Mouse (Mus musculus) megakaryocyte, embryonic 14.5 days (primary cell): ENCODE measurements around the gene Mrpl51. TPM values are rescaled to one million over a fixed set of nuclear protein-coding genes. Genes with fewer than 3 reads are reported as not detected.
A peak's percentile ranks its signal among the peaks of the same experiment; 100 is the strongest.
"Not testable (repeated sequence)": the region's sequence is repeated elsewhere in the genome, so short reads cannot be mapped to it uniquely, and the experiment has no call there.

Experiments
- H3K27me3 ChIP-seq: replicated peaks from 2 replicates; pipeline ENCODE3; 2012; ENCODE audit warnings: inconsistent platforms
- H3K36me3 ChIP-seq: replicated peaks from 2 replicates; pipeline ENCODE3; 2012; ENCODE audit warnings: low read length, inconsistent platforms, mixed read lengths
- H3K4me1 ChIP-seq: 2 replicates; pipeline ENCODE4 v1.6.1; 2012; ENCODE audit warnings: inconsistent platforms
- H3K4me3 ChIP-seq: replicated peaks from 2 replicates; pipeline ENCODE3; 2012; ENCODE audit warnings: moderate library complexity, mild to moderate bottlenecking, inconsistent platforms
- H3K9me3 ChIP-seq: 2 replicates; pipeline ENCODE4 v1.6.1; 2012; ENCODE audit warnings: inconsistent platforms
- FLI1 ChIP-seq: IDR thresholded peaks from 2 replicates; pipeline ENCODE4 v1.6.1; 2012; ENCODE audit warnings: low read length, inconsistent platforms, mixed read lengths
- GATA1 ChIP-seq: IDR thresholded peaks from 3 replicates; pipeline ENCODE4 v1.6.1; 2012; ENCODE audit warnings: mixed read lengths, low read length, inconsistent platforms, borderline replicate concordance
- polyA plus RNA-seq: library from polyadenylated mRNA; stranded (reverse); fragments of >175 nt; gene quantifications from 2 replicates; pipeline ENCODE4 v1.2.3, GENCODE M21; 2012; ENCODE audit warnings: low replicate concordance; ENCODE audit not compliant: insufficient read depth

Mrpl51 gene
- polyA plus RNA-seq, 1 experiment: 124 TPM

DNA sequence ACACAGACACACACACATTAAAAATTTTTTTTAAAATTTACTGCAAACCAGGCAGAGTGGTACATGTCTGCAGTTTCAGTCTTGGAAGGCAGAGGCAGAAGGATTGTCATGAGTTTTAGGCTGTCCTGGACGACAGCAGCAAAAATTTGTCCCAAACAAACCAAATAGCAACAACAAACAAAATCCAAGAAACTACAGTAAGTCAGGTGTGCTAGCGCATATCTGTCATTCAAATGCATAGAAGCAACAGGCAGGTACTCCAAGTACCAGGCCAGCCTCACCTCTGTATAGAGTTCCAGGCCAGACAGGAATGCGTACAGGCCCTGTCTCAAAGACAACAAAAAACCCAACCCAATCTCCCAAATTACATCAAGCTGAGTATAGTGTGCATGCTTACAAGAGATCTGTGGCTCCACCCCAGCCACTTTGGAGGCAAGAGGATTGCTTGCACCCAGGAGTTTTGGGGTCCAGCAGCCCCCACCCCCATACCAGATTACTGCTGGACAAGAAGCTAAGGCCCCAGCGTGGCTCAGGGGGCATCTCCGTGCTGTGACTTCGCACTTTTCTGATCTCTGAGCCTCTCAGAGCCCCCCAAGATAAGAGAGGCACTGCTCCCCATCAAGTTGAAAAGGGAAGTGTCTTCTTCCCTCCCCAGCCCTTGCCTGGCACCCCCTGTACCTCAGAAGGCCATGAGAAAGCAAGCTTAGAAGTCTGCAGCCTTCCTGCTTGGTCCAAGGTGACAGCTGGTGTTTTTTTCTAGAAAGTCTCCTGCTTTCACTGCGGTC, 31.6 kb upstream of the Mrpl51 start:
- Histone ChIP-seq H3K27me3 (no peaks in the 10 kb centered on the region), H3K4me1 (peaks cover 63% of the 10 kb centered on the region), H3K9me3 (no peaks in the 10 kb centered on the region), H3K36me3 (peaks cover 91% of the 10 kb centered on the region), H3K4me3 (no peak overlapping the region)
- TF ChIP-seq GATA1 (no peak), FLI1 (no peak)

DNA sequence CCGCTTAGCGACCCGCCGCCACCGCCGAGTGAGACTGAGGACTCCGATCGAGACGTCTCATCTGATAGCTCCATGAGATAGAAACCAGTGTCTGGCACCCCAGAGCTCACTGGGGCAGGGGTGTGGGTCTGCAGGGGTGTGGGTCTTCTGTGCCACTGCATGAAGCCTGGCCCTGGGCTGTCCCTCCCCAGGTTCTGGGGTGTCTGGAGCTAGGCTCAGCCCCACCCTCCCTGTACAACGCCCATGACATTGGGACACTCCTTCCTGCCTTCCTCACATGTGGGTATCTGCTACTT, 31.1 kb upstream of the Mrpl51 start:
- TF ChIP-seq GATA1: no peak
- Histone ChIP-seq H3K4me3 (no peak overlapping the region), H3K27me3 (no peaks in the 10 kb centered on the region), H3K9me3 (no peaks in the 10 kb centered on the region), H3K36me3 (peaks cover 88% of the 10 kb centered on the region), H3K4me1 (peaks cover 58% of the 10 kb centered on the region)

DNA sequence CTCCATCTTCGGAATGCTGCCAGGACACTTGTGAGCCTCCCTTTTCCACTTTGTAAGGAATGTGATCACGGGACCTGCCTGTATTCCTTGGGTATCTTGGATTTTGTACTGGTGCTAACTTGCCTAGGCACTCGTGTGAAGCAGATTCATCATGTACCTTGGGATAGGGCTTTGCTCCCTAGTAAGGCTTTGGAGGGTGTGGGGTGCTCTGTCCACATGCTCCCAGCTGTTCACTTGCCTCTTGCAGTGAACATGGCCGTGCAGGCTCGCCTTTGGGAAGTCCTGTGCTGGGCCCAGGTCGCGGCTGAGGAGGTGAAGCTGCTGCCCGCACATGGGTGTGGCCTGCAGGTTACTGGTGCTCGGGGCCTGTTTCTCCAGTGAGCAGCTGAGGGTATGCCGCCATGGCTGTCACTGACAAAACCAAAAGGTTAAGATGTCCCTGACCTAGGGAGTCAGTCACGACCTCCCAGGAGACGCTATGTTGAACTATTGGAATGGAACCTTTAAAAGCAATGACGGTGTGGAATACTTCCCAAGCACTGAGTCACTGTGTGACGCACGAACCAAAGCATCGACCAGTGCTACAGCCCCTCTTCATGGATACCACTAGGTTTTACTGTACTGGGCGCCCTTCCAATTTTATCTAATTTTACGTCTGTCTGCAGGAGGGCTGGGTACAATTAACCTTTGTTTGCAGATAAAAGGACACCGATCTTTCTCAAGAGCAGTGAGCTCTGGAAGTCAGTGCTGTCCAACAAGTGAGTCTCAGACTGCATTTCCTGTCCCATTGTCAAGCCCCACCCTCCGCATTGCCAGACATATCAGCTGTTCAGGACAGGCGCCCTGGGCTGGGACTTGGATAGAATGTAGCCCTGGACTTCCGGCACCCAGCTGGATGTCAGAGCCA, 30.5 kb upstream of the Mrpl51 start:
- Histone ChIP-seq H3K27me3 (no peaks in the 10 kb centered on the region), H3K9me3 (no peaks in the 10 kb centered on the region), H3K36me3 (peaks cover 82% of the 10 kb centered on the region), H3K4me3 (peak overlapping the region; percentile 47), H3K4me1 (peaks cover 58% of the 10 kb centered on the region)
- TF ChIP-seq FLI1 (no peak), GATA1 (no peak)

DNA sequence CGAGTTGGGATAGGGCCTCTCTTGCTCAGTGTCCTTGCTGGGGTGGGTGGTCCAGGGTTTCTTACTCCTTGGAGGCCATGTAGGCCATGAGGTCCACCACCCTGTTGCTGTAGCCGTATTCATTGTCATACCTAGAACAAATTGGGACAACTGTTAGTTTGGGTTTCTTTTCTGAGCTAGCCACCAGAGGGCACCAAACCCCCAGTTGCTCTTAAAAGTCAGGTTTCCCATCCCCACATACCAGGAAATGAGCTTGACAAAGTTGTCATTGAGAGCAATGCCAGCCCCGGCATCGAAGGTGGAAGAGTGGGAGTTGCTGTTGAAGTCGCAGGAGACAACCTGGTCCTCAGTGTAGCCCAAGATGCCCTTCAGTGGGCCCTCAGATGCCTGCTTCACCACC, 29.6 kb upstream of the Mrpl51 start:
- Histone ChIP-seq H3K4me1 (peaks cover 66% of the 10 kb centered on the region), H3K36me3 (peaks cover 74% of the 10 kb centered on the region)
- H3K27me3 ChIP-seq, H3K9me3 ChIP-seq, H3K4me3 ChIP-seq: not testable (repeated sequence)

DNA sequence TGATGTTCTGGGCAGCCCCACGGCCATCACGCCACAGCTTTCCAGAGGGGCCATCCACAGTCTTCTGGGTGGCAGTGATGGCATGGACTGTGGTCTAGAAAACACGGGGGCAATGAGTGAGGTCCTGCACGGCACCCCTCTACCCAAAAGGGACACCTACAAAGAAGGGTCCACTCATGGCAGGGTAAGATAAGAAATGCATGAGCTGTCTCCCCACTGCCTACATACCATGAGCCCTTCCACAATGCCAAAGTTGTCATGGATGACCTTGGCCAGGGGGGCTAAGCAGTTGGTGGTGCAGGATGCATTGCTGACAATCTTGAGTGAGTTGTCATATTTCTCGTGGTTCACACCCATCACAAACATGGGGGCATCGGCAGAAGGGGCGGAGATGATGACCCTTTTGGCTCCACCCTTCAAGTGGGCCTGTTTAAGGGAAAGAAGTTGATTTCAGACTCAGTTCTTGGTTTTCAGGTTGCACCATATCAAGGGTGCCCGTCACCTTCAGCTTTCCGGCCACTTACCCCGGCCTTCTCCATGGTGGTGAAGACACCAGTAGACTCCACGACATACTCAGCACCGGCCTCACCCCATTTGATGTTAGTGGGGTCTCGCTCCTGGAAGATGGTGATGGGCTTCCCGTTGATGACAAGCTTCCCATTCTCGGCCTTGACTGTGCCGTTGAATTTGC, 28.8 kb upstream of the Mrpl51 start:
- H3K27me3 ChIP-seq, H3K9me3 ChIP-seq: not testable (repeated sequence)
- peak overlapping the region; percentile 86 for H3K4me3 ChIP-seq
- peaks cover 70% of the 10 kb centered on the region for H3K4me1 ChIP-seq
- H3K36me3 ChIP-seq: peaks cover 73% of the 10 kb centered on the region

DNA sequence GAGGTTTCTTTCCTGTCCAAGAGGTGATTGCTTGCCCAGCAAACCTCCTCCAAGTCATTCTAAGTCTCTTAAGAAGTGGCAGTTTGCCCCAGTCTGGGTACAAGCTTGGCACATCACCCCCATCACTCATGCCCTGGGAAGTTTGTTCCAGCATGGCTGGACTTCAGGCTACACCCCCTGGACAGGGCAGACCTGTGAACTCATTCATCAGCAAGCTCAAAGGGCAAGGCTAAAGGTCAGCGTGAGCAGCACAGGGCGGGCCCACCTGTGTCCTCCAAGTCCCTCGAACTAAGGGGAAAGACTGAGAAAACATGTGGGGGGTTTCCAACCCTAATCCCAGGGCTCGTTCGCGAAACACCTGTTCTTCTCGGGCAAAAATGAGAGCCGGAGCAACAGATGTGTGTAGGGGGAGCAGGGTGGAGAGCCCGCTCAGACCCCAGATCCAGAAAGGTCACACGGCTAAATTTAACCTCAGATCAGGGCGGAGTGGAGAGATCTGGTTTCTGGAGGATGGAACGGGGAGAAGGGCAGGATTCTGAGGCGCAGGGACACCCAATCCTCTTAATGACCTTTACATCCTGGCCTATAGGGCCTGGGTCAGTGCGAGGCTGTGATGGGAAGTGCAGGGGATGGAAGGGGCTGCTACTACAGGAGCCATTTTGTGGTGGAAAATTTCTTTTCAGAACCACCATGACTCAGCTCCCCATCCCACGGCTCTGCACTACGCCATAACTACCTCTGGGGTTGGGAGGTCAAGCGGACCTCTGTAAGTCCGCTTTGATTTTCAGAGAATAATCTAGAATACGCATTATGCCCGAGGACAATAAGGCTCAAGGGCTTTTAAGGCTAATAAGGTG, 27.6 kb upstream of the Mrpl51 start:
- Histone ChIP-seq H3K4me1 (peaks cover 75% of the 10 kb centered on the region), H3K27me3 (no peaks in the 10 kb centered on the region), H3K36me3 (peaks cover 76% of the 10 kb centered on the region), H3K4me3 (peak overlapping the region; percentile 100), H3K9me3 (no peaks in the 10 kb centered on the region)
- TF ChIP-seq FLI1: no peak
- TF ChIP-seq GATA1: no peak

DNA sequence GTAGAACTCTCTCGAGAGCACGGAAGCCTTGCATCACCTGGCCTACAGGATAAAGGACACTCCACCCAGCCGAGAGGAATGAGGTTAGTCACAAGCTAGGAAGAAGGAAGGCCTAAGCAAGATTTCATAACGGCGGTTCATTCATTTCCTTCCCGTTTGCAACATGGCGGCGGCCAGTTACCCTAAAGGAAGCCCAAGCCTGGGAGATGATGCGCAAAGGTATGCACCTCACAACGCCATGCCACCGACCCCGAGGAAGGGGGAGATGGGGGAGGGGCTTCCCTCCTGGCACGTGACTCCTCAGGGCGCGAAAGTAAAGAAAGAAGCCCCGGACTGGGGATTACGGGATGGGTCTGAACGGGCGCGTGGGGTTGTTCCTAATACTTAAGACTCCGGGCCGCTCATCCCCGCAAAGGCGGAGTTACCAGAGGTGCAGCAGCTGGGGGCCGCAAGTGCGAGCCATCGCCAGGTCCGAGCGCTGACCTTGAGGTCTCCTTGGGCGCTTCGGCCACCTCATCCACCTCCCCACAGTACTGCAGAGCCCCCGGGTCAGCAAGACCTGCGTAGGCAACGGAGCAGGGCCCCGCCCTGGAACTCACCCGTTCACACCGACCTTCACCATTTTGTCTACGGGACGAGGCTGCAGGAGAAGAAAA, 26.8 kb upstream of the Mrpl51 start:
- Histone ChIP-seq H3K4me1 (peaks cover 75% of the 10 kb centered on the region), H3K36me3 (peaks cover 76% of the 10 kb centered on the region), H3K4me3 (peak overlapping the region; percentile 100), H3K9me3 (no peaks in the 10 kb centered on the region), H3K27me3 (no peaks in the 10 kb centered on the region)
- no peak for TF ChIP-seq FLI1
- no peak for TF ChIP-seq GATA1

DNA sequence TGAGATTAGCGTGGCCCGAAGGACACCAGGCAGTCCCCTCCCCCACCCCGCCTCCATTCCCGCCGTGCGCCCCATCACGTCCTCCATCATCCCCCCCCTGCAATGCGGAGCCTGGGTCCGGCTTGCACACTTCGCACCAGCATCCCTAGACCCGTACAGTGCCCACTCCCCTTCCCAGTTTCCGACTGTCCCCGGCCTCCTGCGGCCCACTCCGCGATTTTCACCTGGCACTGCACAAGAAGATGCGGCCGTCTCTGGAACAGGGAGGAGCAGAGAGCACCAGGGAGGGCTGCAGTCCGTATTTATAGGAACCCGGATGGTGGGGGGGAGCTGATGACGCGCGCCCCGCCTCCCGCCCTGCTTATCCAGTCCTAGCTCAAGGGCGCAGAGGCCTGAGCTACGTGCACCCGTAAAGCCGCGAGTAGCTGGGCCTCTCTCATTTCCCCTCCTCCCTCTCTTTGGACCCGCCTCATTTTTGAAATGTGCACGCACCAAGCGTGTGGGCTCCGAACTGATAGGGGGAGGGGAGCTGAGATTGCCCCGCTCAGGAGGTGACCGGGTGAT, 26.2 kb upstream of the Mrpl51 start:
- TF ChIP-seq FLI1 (0 out of 2 replicates have a peak, but pooled peaks have one; percentile 23), GATA1 (no peak)
- Histone ChIP-seq H3K9me3 (no peaks in the 10 kb centered on the region), H3K4me1 (peaks cover 75% of the 10 kb centered on the region), H3K27me3 (no peaks in the 10 kb centered on the region), H3K36me3 (peaks cover 76% of the 10 kb centered on the region), H3K4me3 (peak overlapping the region; percentile 100)
